Mouse (Mus musculus) heart, embryonic 11.5 days (tissue): Measurements from ENCODE around the gene Rbm24. TPM values are rescaled to one million over a fixed set of nuclear protein-coding genes. Genes with fewer than 3 reads are reported as not detected.

Source experiments
- ATAC-seq: fragments of 200-750 bp; cut with Nextera tagmentation; replicated peaks from 2 replicates; pipeline ENCODE4 v1.8.0; 2017; ENCODE audit warnings: moderate library complexity; ENCODE audit not compliant: insufficient number of reproducible peaks, low FRiP score, low TSS enrichment
- H3K27ac ChIP-seq: fragments of 300-500 bp; sonication (generic); 2 replicates; pipeline ENCODE4 v1.5.1; 2014; ENCODE audit warnings: mild to moderate bottlenecking, low read depth, low read length
- H3K27me3 ChIP-seq: fragments of 300-500 bp; sonication (generic); 2 replicates; pipeline ENCODE4 v1.6.1; 2014; ENCODE audit warnings: mild to moderate bottlenecking, low read length, mixed read lengths; ENCODE audit not compliant: control insufficient read depth, insufficient read depth
- H3K36me3 ChIP-seq: fragments of 300-500 bp; sonication (generic); 2 replicates; pipeline ENCODE4 v1.6.1; 2014; ENCODE audit warnings: mild to moderate bottlenecking, low read length, moderate library complexity, mixed read lengths; ENCODE audit not compliant: control insufficient read depth, insufficient read depth
- H3K4me1 ChIP-seq: fragments of 300-500 bp; sonication (generic); 2 replicates; pipeline ENCODE4 v1.6.1; 2014; ENCODE audit warnings: low read length; ENCODE audit not compliant: control insufficient read depth, insufficient read depth
- H3K4me2 ChIP-seq: fragments of 300-500 bp; sonication (generic); 2 replicates; pipeline ENCODE4 v1.6.1; 2014; ENCODE audit warnings: mild to moderate bottlenecking, moderate library complexity
- H3K4me3 ChIP-seq: fragments of 300-500 bp; sonication (generic); 2 replicates; pipeline ENCODE4 v1.5.1; 2014; ENCODE audit warnings: low read depth, low read length
- H3K9ac ChIP-seq: fragments of 300-500 bp; sonication (generic); 2 replicates; pipeline ENCODE4 v1.6.1; 2014; ENCODE audit warnings: mild to moderate bottlenecking, low read depth, low read length, moderate library complexity
- H3K9me3 ChIP-seq: fragments of 300-500 bp; sonication (generic); replicated peaks from 2 replicates; pipeline ENCODE4 v1.6.1; 2016; ENCODE audit warnings: low read length; ENCODE audit not compliant: control insufficient read depth
- WGBS: fragments of 180-500 bp; shearing (Covaris S2); extraction: QIAGEN DNeasy Blood & Tissue Kit; methylation state at CpG from one replicate; pipeline ENCODE4 v1.1.7; 2014; ENCODE audit not compliant: insufficient replicate concordance; 5-methylcytosine and 5-hydroxymethylcytosine counted together
- polyA plus RNA-seq: library from polyadenylated mRNA; unstranded; fragments of >200 nt; fragmentation: Nextera tagmentation; extraction: Ambion mirVana; gene quantifications from 2 replicates; pipeline ENCODE4 v1.2.1, GENCODE M21; 2014

Gene Rbm24
- polyA plus RNA-seq, 1 experiment from 2014 or later: 62.3 TPM

DNA sequence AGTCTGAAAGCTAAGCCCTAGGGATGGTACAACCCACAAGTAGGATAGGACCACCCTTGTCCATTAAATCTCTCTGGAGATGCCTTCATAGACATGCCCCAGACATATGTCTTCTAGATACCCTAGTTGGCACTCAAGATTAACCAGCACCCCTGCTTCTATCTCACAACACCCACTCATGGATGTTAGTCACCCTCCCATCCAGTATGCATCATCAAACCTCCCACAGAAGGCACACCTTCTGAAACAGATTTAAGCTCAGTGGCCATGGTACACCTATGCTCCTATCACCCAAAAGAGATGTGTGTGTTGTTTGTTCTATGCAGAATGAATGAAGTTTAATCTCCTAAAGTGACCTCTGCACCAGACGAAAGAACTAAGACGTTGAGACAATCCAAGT lies 51.3 kb downstream of the Rbm24 start:
- Histone ChIP-seq H3K4me3 (no peak overlapping the region), H3K27me3 (no peaks in the 10 kb centered on the region), H3K36me3 (no peaks in the 10 kb centered on the region), H3K4me1 (no peaks in the 10 kb centered on the region), H3K9me3 (no peaks in the 10 kb centered on the region), H3K27ac (no peak overlapping the region), H3K9ac (no peak overlapping the region), H3K4me2 (no peak overlapping the region)
- ATAC-seq: no peak
- 90% methylated on average over 2 of the region's 2 CpGs for WGBS

Other genes starting within 250 kb of the Rbm24 start
- 0.72 TPM in 1 of 2 replicates, not detected in the other for gene Stmnd1, start 144.7 kb upstream of the Rbm24 start, polyA plus RNA-seq
- gene Cap2, start 83.4 kb downstream of the Rbm24 start, polyA plus RNA-seq: 122 and 141 TPM in 2 replicates